Mouse (Mus musculus) midbrain, postnatal 0 days (tissue): ENCODE data around the gene Zswim3. TPM values are rescaled to one million over a fixed set of nuclear protein-coding genes. Genes with fewer than 3 reads are reported as not detected.
"Not testable (repeated sequence)": the region's sequence is repeated elsewhere in the genome, so short reads cannot be mapped to it uniquely, and the experiment has no call there.

Source experiments
- ATAC-seq: fragments of 200-750 bp; cut with Nextera tagmentation; 2 replicates; pipeline ENCODE4 v1.8.0; 2017; ENCODE audit warnings: moderate number of reproducible peaks, mild to moderate bottlenecking, moderate TSS enrichment, moderate library complexity; ENCODE audit not compliant: low FRiP score
- DNase-seq: peaks from one replicate; pipeline ENCODE4 v3.0.0-alpha.2; 2015; ENCODE audit warnings: low spot score
- H3K27ac ChIP-seq: fragments of 300-500 bp; sonication (generic); 2 replicates; pipeline ENCODE4 v1.5.1; 2014; ENCODE audit warnings: low read depth, mild to moderate bottlenecking, low read length, mixed read lengths
- H3K27me3 ChIP-seq: fragments of 300-500 bp; sonication (generic); 2 replicates; pipeline ENCODE4 v1.6.1; 2014; ENCODE audit warnings: low read length, control low read depth, mixed read lengths; ENCODE audit not compliant: insufficient read depth
- H3K36me3 ChIP-seq: fragments of 300-500 bp; sonication (generic); 2 replicates; pipeline ENCODE4 v1.6.1; 2014; ENCODE audit warnings: low read length, control low read depth, mixed read lengths; ENCODE audit not compliant: insufficient read depth
- H3K4me1 ChIP-seq: fragments of 300-500 bp; sonication (generic); 2 replicates; pipeline ENCODE4 v1.6.1; 2014; ENCODE audit warnings: mild to moderate bottlenecking, control low read depth, antibody characterized with exemption, low read length, mixed read lengths; ENCODE audit not compliant: insufficient read depth
- H3K4me2 ChIP-seq: fragments of 300-500 bp; sonication (generic); 2 replicates; pipeline ENCODE4 v1.6.1; 2014; ENCODE audit warnings: low read depth, mild to moderate bottlenecking, low read length, mixed read lengths; ENCODE audit not compliant: poor library complexity, severe bottlenecking
- H3K4me3 ChIP-seq: fragments of 300-500 bp; sonication (generic); 2 replicates; pipeline ENCODE4 v1.5.1; 2014; ENCODE audit warnings: low read depth, mild to moderate bottlenecking, low read length, moderate library complexity
- H3K9ac ChIP-seq: fragments of 300-500 bp; sonication (generic); replicated peaks from 2 replicates; pipeline ENCODE4 v1.6.1; 2014; ENCODE audit warnings: mild to moderate bottlenecking, low read length, moderate library complexity, mixed read lengths; ENCODE audit not compliant: poor library complexity, severe bottlenecking
- H3K9me3 ChIP-seq: fragments of 300-500 bp; sonication (generic); 2 replicates; pipeline ENCODE4 v1.6.1; 2016; ENCODE audit warnings: low read length, control low read depth
- CTCF ChIP-seq: IDR thresholded peaks from 2 replicates; pipeline ENCODE4 v1.5.1; 2016; ENCODE audit warnings: antibody characterized with exemption, mild to moderate bottlenecking
- WGBS: fragments of 180-500 bp; shearing (Covaris S2); extraction: QIAGEN DNeasy Blood & Tissue Kit; methylation state at CpG from one replicate; pipeline ENCODE4 v1.1.7; 2014; 5-methylcytosine and 5-hydroxymethylcytosine counted together
- polyA plus RNA-seq: library from polyadenylated mRNA; unstranded; fragments of >200 nt; fragmentation: Nextera tagmentation; extraction: Ambion mirVana; gene quantifications from 2 replicates; pipeline ENCODE4 v1.2.1, GENCODE M21; 2015
- total RNA-seq: library from RNA; depleted of rRNA; stranded (reverse); fragments of >200 nt; gene quantifications from 2 replicates; pipeline ENCODE4 v1.2.3, GENCODE M21; 2014

Gene Zswim3
- total and polyA plus RNA-seq, 2 experiments from 2014 or later, result 5.5 to 7.7 TPM

DNA sequence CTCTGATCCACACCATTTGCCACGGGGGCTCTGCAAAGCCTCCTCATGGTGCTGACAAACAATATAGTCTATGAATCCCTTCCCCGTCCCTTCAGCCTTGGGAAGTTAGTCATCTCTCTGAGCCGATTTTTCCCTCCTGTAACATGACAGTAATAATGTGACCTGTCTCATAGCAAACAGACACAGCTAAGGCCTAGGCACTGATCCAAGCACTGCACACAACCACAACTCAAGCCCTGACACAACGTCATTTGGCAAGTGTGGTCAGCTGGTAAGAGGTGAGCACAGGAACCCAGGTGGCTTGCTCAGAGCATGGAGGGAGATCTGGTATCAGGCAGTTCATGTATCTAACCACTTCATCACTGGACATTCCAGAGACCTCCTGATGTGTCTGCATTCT lies 9.0 kb upstream of the Zswim3 start:
- H3K36me3 ChIP-seq, result peaks cover 38% of the 10 kb centered on the region; the same call in 1 of the 2 replicates
- no peak for DNase-seq
- 88% methylated on average over 4 of the region's 4 CpGs for WGBS

DNA sequence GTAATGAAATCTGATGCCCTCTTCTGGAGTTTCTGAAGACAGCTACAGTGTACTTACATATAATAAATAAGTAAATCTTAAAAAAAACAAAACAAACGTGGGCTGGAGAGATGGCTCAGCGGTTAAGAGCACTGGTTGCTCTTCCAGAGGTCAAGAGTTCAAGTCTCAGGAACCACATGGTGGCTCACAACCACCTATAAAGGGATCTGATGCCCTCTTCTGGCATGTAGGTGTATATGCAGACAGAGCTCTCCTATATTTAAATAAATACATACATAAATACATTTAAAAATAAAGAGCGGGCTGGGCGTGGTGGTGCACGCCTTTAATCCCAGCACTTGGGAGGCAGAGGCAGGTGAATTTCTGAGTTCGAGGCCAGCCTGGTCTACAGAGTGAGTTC lies 6.3 kb upstream of the Zswim3 start:
- not testable (repeated sequence) for H3K9ac ChIP-seq, ATAC-seq, H3K9me3 ChIP-seq, H3K4me1 ChIP-seq, H3K27me3 ChIP-seq, DNase-seq, H3K4me3 ChIP-seq, H3K4me2 ChIP-seq, H3K27ac ChIP-seq
- WGBS, result 84% methylated on average over 6 of the region's 6 CpGs
- TF ChIP-seq CTCF, result peak; percentile 55
- peaks cover 23% of the 10 kb centered on the region; the same call in 1 of the 2 replicates for H3K36me3 ChIP-seq

More for the DNA sequence above, 9.0 kb upstream of the Zswim3 start:
- H3K4me2 ChIP-seq, result no peak overlapping the region
- no peaks in the 10 kb centered on the region for H3K4me1 ChIP-seq
- H3K27ac ChIP-seq, result no peak overlapping the region
- H3K9me3 ChIP-seq, result no peaks in the 10 kb centered on the region
- no peak for ATAC-seq
- no peak overlapping the region for H3K9ac ChIP-seq
- no peak overlapping the region for H3K4me3 ChIP-seq
- no peaks in the 10 kb centered on the region for H3K27me3 ChIP-seq
- no peak for TF ChIP-seq CTCF

DNA sequence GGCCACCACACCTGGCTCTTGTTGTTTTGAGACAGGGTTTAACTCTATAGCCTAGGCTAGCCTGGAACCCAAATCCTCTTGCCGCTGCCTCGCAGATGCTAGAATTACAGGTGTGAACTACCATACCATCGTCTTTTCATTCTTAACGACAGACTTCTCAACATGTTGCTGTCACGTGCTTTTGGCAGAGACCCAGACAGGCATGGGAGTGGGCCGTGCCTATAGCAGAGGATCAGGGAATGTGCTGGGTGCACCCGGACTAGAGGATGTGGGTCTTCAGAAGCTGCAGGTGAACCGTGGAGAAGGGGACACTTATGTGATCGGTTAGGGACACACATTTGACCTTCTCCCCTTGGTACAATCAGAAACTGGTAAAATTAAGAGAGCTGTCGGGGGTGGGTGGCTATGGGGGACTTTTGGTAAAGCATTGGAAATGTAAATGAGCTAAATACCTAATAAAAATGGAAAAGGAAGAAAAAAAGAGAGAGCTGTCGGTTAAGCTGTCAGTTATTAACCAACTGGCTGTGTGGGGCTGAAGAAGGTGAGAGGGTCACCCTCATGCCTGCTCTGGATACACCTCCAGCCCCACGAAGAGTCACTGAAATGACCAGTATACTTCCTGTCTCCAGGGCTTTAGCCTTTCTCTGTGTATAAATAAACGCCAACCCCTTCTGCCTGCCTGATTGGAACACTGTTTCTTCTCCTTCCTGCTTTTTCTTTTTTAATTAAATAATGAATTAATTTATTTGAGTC lies 4.5 kb upstream of the Zswim3 start:
- ATAC-seq (no peak), DNase-seq (no peak)
- Histone ChIP-seq H3K4me2 (no peak overlapping the region), H3K27ac (no peak overlapping the region), H3K9ac (no peak overlapping the region), H3K27me3 (no peaks in the 10 kb centered on the region), H3K9me3 (no peaks in the 10 kb centered on the region), H3K4me3 (no peak overlapping the region), H3K36me3 (peaks cover 15% of the 10 kb centered on the region; the same call in 1 of the 2 replicates), H3K4me1 (no peaks in the 10 kb centered on the region)
- TF ChIP-seq CTCF, result no peak
- WGBS, result 94% methylated on average over 13 of the region's 13 CpGs

DNA sequence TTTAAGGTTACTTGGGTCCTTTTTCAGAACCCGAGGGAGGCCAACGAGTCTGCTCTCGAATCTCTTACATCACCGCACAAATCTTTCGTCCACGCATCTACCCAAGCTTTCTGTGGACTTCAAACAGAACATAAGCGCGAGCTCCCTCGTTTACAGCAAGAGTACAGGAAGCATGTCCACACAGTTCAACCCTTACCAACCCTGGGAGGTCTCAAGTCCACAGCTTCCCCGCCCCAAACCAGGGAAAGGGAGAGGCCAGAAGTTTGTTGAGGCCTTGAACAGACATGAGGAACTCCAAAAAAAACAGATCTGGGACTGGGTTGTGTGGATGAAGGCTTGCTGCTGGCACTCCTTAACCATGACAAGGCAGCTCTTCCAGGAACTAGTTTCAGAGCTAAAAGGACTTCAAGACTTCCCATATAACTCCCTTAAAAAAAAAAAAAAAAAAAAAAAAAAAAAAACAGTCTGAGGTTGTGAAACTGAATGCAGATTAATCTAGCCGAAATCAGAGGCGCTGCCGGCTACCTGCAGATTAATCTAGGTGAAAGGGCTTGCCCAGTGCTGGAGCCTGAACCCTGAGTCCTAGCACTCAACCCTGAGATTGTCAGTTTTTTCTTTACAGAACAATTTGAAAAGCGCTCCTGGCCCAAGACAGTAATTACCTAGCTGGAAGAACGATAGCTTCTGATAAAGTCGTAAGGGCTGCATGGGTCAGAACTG lies 1.5 kb upstream of the Zswim3 start:
- Histone ChIP-seq H3K4me1 (no peaks in the 10 kb centered on the region), H3K27me3 (no peaks in the 10 kb centered on the region), H3K36me3 (peaks cover 5% of the 10 kb centered on the region; the same call in 1 of the 2 replicates), H3K9ac (peak overlapping the region; percentile 63; the same call in 1 of the 2 replicates), H3K27ac (no peak overlapping the region), H3K4me3 (peak overlapping the region; percentile 73), H3K4me2 (peak overlapping the region; percentile 63), H3K9me3 (no peaks in the 10 kb centered on the region)
- 93% methylated on average over 16 of the region's 16 CpGs for WGBS
- DNase-seq (no peak), ATAC-seq (no peak)
- no peak for TF ChIP-seq CTCF

DNA sequence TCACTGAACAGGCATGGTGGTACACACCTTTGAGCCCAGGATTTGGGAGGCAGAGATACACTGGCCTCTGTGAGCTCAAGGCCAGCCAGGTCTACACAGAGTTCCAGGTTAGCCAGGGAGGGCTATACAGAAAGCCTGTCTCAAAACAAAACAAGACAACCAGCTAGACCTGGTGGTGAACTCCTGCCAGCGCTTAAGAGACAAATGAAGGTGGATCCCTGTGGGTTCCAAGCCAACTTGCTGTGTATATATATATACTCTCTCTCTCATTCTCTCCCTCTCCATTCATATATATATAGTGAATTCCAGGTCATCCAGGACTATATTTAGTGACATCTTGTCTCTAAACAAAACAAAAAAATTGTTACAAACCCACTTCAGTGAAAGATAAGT lies 981 bp upstream of the Zswim3 start:
- no peaks in the 10 kb centered on the region for H3K4me1 ChIP-seq
- peak overlapping the region; percentile 87; the same call in 1 of the 2 replicates for H3K27ac ChIP-seq
- H3K4me2 ChIP-seq, result peak overlapping the region; percentile 63
- H3K9me3 ChIP-seq, result no peaks in the 10 kb centered on the region
- peak overlapping the region; percentile 63 for H3K9ac ChIP-seq
- no peak for TF ChIP-seq CTCF
- peak overlapping the region; percentile 73 for H3K4me3 ChIP-seq
- 58% methylated on average over 1 of the region's 1 CpGs for WGBS
- no peak for DNase-seq
- no peaks in the 10 kb centered on the region for H3K27me3 ChIP-seq
- peaks cover 8% of the 10 kb centered on the region for H3K36me3 ChIP-seq
- no peak for ATAC-seq

DNA sequence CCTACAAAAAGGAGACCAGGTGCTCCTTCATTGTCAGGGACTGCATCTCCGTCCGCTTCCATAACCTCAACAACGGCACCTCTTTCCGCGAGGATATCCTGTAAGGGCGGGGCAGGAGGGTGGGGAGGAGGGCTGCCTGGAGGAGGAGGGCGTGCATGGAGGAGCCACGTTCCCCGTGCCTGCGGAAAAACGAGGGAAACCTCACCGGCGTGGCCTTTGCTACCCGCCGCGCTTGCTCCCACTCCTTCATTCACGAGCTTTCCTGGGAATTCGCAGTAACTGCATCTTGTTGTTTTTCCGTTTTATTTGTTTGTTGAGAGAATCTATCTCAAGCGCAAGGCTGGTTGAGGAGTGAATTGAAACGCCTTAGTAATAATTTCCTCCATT lies 427 bp downstream of the Zswim3 start:
- Histone ChIP-seq H3K4me3 (peak overlapping the region; percentile 73), H3K4me2 (peak overlapping the region; percentile 81), H3K27ac (peak overlapping the region; percentile 90), H3K4me1 (no peaks in the 10 kb centered on the region), H3K36me3 (peaks cover 16% of the 10 kb centered on the region), H3K9ac (peak overlapping the region; percentile 92), H3K27me3 (no peaks in the 10 kb centered on the region), H3K9me3 (no peaks in the 10 kb centered on the region)
- DNase-seq, result peak; percentile 31
- under 1% methylated on average over 21 of the region's 21 CpGs for WGBS
- ATAC-seq, result peak; percentile 57
- no peak for TF ChIP-seq CTCF
